Mouse (Mus musculus) heart, embryonic 16.5 days (tissue): ENCODE measurements around the gene Rwdd1. TPM values are rescaled to one million over a fixed set of nuclear protein-coding genes. Genes with fewer than 3 reads are reported as not detected.
A peak's percentile ranks its signal among the peaks of the same experiment; 100 is the strongest.
"Not testable (repeated sequence)": the region's sequence is repeated elsewhere in the genome, so short reads cannot be mapped to it uniquely, and the experiment has no call there.

ENCODE experiments used
- ATAC-seq: fragments of 200-750 bp; cut with Nextera tagmentation; replicated peaks from 2 replicates; pipeline ENCODE4 v1.8.0; 2017; ENCODE audit warnings: moderate number of reproducible peaks; ENCODE audit not compliant: insufficient read depth, low FRiP score; ENCODE audit errors: extremely low read depth
- H3K27ac ChIP-seq: fragments of 300-500 bp; sonication (generic); 2 replicates; pipeline ENCODE4 v1.5.1; 2014; ENCODE audit warnings: mild to moderate bottlenecking, low read length, control low read depth, moderate library complexity
- H3K27me3 ChIP-seq: fragments of 300-500 bp; sonication (generic); 2 replicates; pipeline ENCODE4 v1.6.1; 2014; ENCODE audit warnings: low read length, mixed read lengths; ENCODE audit not compliant: control insufficient read depth, insufficient read depth
- H3K36me3 ChIP-seq: fragments of 300-500 bp; sonication (generic); 2 replicates; pipeline ENCODE4 v1.6.1; 2014; ENCODE audit not compliant: control insufficient read depth, insufficient read depth
- H3K4me1 ChIP-seq: fragments of 300-500 bp; sonication (generic); 2 replicates; pipeline ENCODE4 v1.6.1; 2014; ENCODE audit warnings: low read length, mixed read lengths; ENCODE audit not compliant: control insufficient read depth, insufficient read depth
- H3K4me2 ChIP-seq: fragments of 300-500 bp; sonication (generic); 2 replicates; pipeline ENCODE4 v1.6.1; 2014; ENCODE audit warnings: low read depth, mild to moderate bottlenecking, control low read depth, low read length
- H3K4me3 ChIP-seq: fragments of 300-500 bp; sonication (generic); 2 replicates; pipeline ENCODE4 v1.5.1; 2014; ENCODE audit warnings: mild to moderate bottlenecking, control low read depth, low read length
- H3K9ac ChIP-seq: fragments of 300-500 bp; sonication (generic); 2 replicates; pipeline ENCODE4 v1.6.1; 2014; ENCODE audit warnings: low read length, control low read depth
- H3K9me3 ChIP-seq: fragments of 300-500 bp; sonication (generic); replicated peaks from 2 replicates; pipeline ENCODE4 v1.6.1; 2016; ENCODE audit warnings: low read length; ENCODE audit not compliant: control insufficient read depth
- WGBS: fragments of 180-500 bp; shearing (Covaris S2); extraction: QIAGEN DNeasy Blood & Tissue Kit; methylation state at CpG from one replicate; pipeline ENCODE4 v1.1.7; 2014; 5-methylcytosine and 5-hydroxymethylcytosine counted together
- polyA plus RNA-seq: library from polyadenylated mRNA; unstranded; fragments of >200 nt; fragmentation: Nextera tagmentation; extraction: Ambion mirVana; gene quantifications from 2 replicates; pipeline ENCODE4 v1.2.1, GENCODE M21; 2015

The Rwdd1 gene
- polyA plus RNA-seq, 1 experiment from 2014 or later = 94.5 TPM

GRCm38 (mm10) chr10:34018746-34019301, 600 bp downstream of the Rwdd1 start:
- H3K27ac ChIP-seq = peak overlapping the region; percentile 97
- no peaks in the 10 kb centered on the region for H3K9me3 ChIP-seq
- WGBS = under 1% methylated on average over 21 of the region's 21 CpGs
- peak overlapping the region; percentile 77 for H3K4me2 ChIP-seq
- H3K27me3 ChIP-seq = no peaks in the 10 kb centered on the region
- H3K36me3 ChIP-seq = no peaks in the 10 kb centered on the region; the same call in 1 of the 2 replicates
- H3K9ac ChIP-seq = peak overlapping the region; percentile 92
- peaks cover 16% of the 10 kb centered on the region for H3K4me1 ChIP-seq
- peak overlapping the region; percentile 94 for H3K4me3 ChIP-seq
- no peak for ATAC-seq

DNA sequence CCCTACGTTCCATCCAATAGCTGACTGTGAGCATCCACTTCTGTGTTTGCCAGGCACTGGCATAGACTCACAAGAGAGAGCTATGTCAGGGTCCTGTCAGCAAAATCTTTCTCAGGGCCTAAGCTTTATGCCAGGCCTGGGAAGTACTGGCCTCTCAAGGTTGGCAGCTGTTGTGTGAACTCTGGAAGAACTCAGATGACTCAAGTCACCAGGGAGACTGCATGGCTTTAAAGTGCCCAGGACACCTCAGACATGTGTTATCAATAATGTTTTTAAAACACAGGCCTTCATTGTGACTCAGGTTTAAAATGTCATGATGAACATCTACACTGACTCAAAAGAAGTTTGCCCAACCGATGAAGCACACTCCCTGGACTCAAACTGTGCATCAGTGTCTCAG, 6.2 kb downstream of the Rwdd1 start:
- Histone ChIP-seq H3K4me2 (no peak overlapping the region), H3K27ac (no peak overlapping the region), H3K4me1 (peaks cover 8% of the 10 kb centered on the region), H3K27me3 (no peaks in the 10 kb centered on the region), H3K36me3 (peaks cover 4% of the 10 kb centered on the region), H3K9ac (no peak overlapping the region), H3K9me3 (no peaks in the 10 kb centered on the region), H3K4me3 (no peak overlapping the region)
- ATAC-seq = no peak
- 87% methylated on average over 2 of the region's 2 CpGs for WGBS

- H3K36me3 ChIP-seq = peaks cover 4% of the 10 kb centered on the region
- H3K27me3 ChIP-seq = no peaks in the 10 kb centered on the region
- no peak overlapping the region for H3K9ac ChIP-seq
- WGBS = 95% methylated on average over 4 of the region's 4 CpGs
- no peak for ATAC-seq
- H3K9me3 ChIP-seq = no peaks in the 10 kb centered on the region
- no peak overlapping the region for H3K27ac ChIP-seq
- no peak overlapping the region for H3K4me2 ChIP-seq
- no peak overlapping the region for H3K4me3 ChIP-seq
- 0 out of 2 replicates have a peak, but pooled peaks cover 2% of the 10 kb centered on the region for H3K4me1 ChIP-seq
Observed at GRCm38 (mm10) chr10:34012581-34012980, 6.8 kb downstream of the Rwdd1 start.

GRCm38 (mm10) chr10:33998397-33998796, 21.0 kb downstream of the Rwdd1 start:
- H3K36me3 ChIP-seq = peaks cover 42% of the 10 kb centered on the region
- no peak for ATAC-seq
- no peaks in the 10 kb centered on the region for H3K4me1 ChIP-seq
- no peaks in the 10 kb centered on the region for H3K27me3 ChIP-seq
- no peak overlapping the region for H3K9ac ChIP-seq
- no peak overlapping the region for H3K4me2 ChIP-seq
- no peak overlapping the region for H3K4me3 ChIP-seq
- no peaks in the 10 kb centered on the region for H3K9me3 ChIP-seq
- H3K27ac ChIP-seq = no peak overlapping the region

DNA sequence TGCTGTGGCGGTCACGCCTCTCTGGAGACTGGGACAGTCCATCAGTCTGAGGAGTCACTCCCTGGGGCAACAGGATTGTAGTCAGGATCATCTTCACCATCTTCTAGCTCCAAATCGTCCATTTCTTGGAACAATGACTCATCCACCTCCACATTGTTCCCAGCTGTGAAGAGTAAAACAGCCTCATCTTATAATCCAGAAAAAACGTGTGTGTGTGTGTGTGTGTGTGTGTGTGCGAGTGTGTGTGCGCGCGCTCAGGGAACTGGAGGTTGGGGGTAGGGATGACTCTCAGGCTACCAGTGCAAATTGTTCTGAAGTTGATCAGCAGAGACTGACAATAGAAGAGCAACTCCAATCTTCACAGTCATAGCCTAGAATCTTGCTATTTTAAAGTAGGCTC, 22.7 kb downstream of the Rwdd1 start:
- not testable (repeated sequence) for ATAC-seq, H3K4me3 ChIP-seq, H3K9ac ChIP-seq, H3K4me1 ChIP-seq, H3K27me3 ChIP-seq, H3K4me2 ChIP-seq, H3K9me3 ChIP-seq, H3K27ac ChIP-seq
- 90% methylated on average over 6 of the region's 8 CpGs for WGBS
- peaks cover 38% of the 10 kb centered on the region for H3K36me3 ChIP-seq

DNA sequence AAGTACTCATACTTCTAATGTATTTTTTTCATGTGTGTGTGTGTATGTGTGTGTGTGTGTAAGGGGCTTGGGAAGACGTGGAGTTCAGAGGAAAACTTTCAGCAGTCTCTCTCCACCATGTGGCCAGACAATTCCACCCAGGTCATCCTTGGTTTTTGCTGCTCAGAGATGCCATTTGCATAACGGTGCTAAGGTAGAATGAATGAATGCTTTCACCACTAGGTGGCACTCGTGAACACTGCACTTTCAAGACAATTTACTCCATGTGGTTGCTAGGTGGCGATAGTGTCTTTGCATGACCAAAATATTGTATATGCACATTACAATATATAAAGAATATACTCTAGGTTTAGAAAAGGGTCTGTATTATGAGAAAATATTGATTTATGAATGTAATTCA, 32.7 kb downstream of the Rwdd1 start:
- no peaks in the 10 kb centered on the region for H3K9me3 ChIP-seq
- WGBS = 18% methylated on average over 4 of the region's 4 CpGs
- ATAC-seq = no peak

DNA sequence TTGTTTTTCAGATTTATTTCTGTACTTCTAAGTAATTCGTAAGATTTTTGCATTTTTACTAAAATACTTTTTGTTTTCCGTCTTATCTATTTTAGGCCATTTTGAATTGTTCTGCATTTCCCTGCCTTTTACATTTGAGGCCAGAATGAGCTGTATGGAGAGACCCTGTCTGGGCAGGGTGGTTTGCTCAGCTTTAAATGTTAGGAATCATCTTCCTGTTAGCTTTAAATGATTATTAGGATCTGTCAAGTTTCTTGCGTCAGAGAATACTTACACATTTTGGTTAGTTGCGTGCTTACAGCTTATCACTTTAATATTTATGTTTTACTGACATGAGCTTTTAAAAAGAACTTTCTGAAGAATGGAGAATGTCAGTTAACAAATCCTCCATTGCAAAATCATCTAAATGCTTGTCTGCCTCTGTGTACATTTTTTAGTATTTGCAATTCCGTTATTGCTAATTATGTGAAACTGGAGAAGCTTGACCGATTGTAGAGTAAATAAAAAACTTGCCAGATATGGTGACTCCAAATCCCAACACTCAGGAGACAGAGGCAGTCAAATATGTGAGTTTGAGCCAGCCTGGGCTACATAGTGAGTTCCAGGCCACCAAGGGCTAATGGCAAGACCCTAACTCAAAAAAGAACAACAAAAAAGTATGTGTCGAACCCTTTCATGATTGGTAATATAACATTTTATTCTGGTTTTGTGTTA, 44.5 kb downstream of the Rwdd1 start:
- Histone ChIP-seq H3K27me3 (no peaks in the 10 kb centered on the region), H3K4me1 (no peaks in the 10 kb centered on the region), H3K4me2 (no peak overlapping the region), H3K36me3 (no peaks in the 10 kb centered on the region), H3K9me3 (no peaks in the 10 kb centered on the region; the same call in 1 of the 2 replicates), H3K4me3 (no peak overlapping the region), H3K27ac (no peak overlapping the region), H3K9ac (no peak overlapping the region)
- ATAC-seq = no peak
- WGBS = 80% methylated on average over 7 of the region's 7 CpGs

More for the DNA sequence above, 32.7 kb downstream of the Rwdd1 start:
- H3K4me1 ChIP-seq = no peaks in the 10 kb centered on the region
- H3K27ac ChIP-seq = no peak overlapping the region
- 0 out of 2 replicates have a peak, but pooled peaks cover 4% of the 10 kb centered on the region for H3K36me3 ChIP-seq
- H3K4me2 ChIP-seq = no peak overlapping the region
- no peaks in the 10 kb centered on the region for H3K27me3 ChIP-seq
- no peak overlapping the region for H3K4me3 ChIP-seq
- H3K9ac ChIP-seq = no peak overlapping the region

GRCm38 (mm10) chr10:33952509-33952908, 66.9 kb downstream of the Rwdd1 start:
- Histone ChIP-seq H3K9ac (no peak overlapping the region), H3K36me3 (peaks cover 12% of the 10 kb centered on the region), H3K4me1 (peaks cover 8% of the 10 kb centered on the region), H3K4me3 (no peak overlapping the region), H3K27ac (no peak overlapping the region), H3K4me2 (no peak overlapping the region), H3K9me3 (no peaks in the 10 kb centered on the region), H3K27me3 (no peaks in the 10 kb centered on the region)
- 64% methylated on average over 3 of the region's 3 CpGs for WGBS
- no peak for ATAC-seq

GRCm38 (mm10) chr10:33950803-33951583, 68.4 kb downstream of the Rwdd1 start, which contains the start of gene Zup1:
Gene Zup1 (minus strand): TSS chr10:33951269.
- Histone ChIP-seq H3K9me3 (no peaks in the 10 kb centered on the region), H3K9ac (peak within 1 kb of the TSS; percentile 98), H3K27me3 (no peaks in the 10 kb centered on the region), H3K4me2 (peak within 1 kb of the TSS; percentile 71), H3K27ac (peak within 1 kb of the TSS; percentile 91), H3K36me3 (peaks cover 16% of the 10 kb centered on the region), H3K4me3 (peak within 1 kb of the TSS; percentile 96), H3K4me1 (peaks cover 8% of the 10 kb centered on the region)
- peak; percentile 96 for ATAC-seq
- 3% methylated on average over 42 of the region's 42 CpGs for WGBS
